Mouse (Mus musculus) brain, embryonic 14.5 days (tissue): Measurements from ENCODE around the gene Brca1.

Source experiments
- CTCF ChIP-seq: fragments of 200-500 bp; IDR thresholded peaks from 2 replicates; pipeline ENCODE4 v1.5.1; 2012; ENCODE audit warnings: inconsistent platforms, mild to moderate bottlenecking, moderate library complexity, borderline replicate concordance; ENCODE audit not compliant: insufficient read depth, insufficient read length; ENCODE audit errors: extremely low read depth
- POLR2A ChIP-seq: fragments of 200-500 bp; IDR thresholded peaks from 2 replicates; pipeline ENCODE4 v1.6.1; 2012; ENCODE audit warnings: mild to moderate bottlenecking, inconsistent platforms, borderline replicate concordance; ENCODE audit not compliant: poor library complexity, insufficient read depth, insufficient read length, severe bottlenecking; ENCODE audit errors: extremely low read depth

DNA sequence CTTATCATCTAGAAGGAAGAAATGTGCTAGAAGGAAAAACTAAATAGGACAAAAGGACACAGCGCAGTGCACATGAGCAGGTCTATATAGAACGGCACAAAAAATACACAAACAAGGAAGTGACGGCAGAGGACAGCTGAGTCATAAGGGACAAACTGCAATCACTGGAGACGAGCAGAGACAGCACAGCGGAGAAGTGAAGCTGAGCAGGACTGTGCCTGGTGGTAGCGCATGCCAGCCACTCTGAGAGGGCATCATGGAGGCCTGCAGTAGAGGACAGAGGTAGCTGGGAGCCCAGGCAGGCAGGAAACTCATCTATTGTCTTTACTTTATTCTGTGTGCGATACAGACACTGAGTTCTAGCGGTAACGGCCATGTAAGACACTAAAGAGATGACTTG is 8.2 kb downstream of the Brca1 start:
- no peak for TF ChIP-seq CTCF
- TF ChIP-seq POLR2A: no peak
